Mouse (Mus musculus) heart, postnatal 0 days (tissue): Measurements from ENCODE around the gene Amd1. TPM values are rescaled to one million over a fixed set of nuclear protein-coding genes. Genes with fewer than 3 reads are reported as not detected.

Experiments used
- ATAC-seq: fragments of 200-750 bp; cut with Nextera tagmentation; 2 replicates; pipeline ENCODE4 v1.8.0; 2017; ENCODE audit warnings: low read depth, moderate number of reproducible peaks, moderate library complexity; ENCODE audit not compliant: insufficient read depth
- DNase-seq: peaks from one replicate; pipeline ENCODE4 v3.0.0-alpha.2; 2016; ENCODE audit warnings: low spot score
- H3K27ac ChIP-seq: fragments of 300-500 bp; sonication (generic); 2 replicates; pipeline ENCODE4 v1.5.1; 2014; ENCODE audit warnings: low read depth, mild to moderate bottlenecking
- H3K27me3 ChIP-seq: fragments of 300-500 bp; sonication (generic); 2 replicates; pipeline ENCODE4 v1.6.1; 2014; ENCODE audit warnings: low read length, mixed read lengths; ENCODE audit not compliant: control insufficient read depth, insufficient read depth
- H3K36me3 ChIP-seq: fragments of 300-500 bp; sonication (generic); replicated peaks from 2 replicates; pipeline ENCODE4 v1.6.1; 2014; ENCODE audit warnings: low read length, mixed read lengths; ENCODE audit not compliant: control insufficient read depth, insufficient read depth
- H3K4me1 ChIP-seq: fragments of 300-500 bp; sonication (generic); 2 replicates; pipeline ENCODE4 v1.6.1; 2014; ENCODE audit warnings: antibody characterized with exemption; ENCODE audit not compliant: control insufficient read depth, insufficient read depth
- H3K4me2 ChIP-seq: fragments of 300-500 bp; sonication (generic); 2 replicates; pipeline ENCODE4 v1.6.1; 2014; ENCODE audit warnings: low read depth, mild to moderate bottlenecking, low read length, moderate library complexity
- H3K4me3 ChIP-seq: fragments of 300-500 bp; sonication (generic); 2 replicates; pipeline ENCODE4 v1.5.1; 2014; ENCODE audit warnings: low read depth, low read length
- H3K9ac ChIP-seq: fragments of 300-500 bp; sonication (generic); replicated peaks from 2 replicates; pipeline ENCODE4 v1.6.1; 2014; ENCODE audit warnings: low read depth, low read length, mixed read lengths
- H3K9me3 ChIP-seq: fragments of 300-500 bp; sonication (generic); replicated peaks from 2 replicates; pipeline ENCODE4 v1.6.1; 2016; ENCODE audit warnings: low read length; ENCODE audit not compliant: control insufficient read depth
- CTCF ChIP-seq: IDR thresholded peaks from 2 replicates; pipeline ENCODE4 v1.5.1; 2016; ENCODE audit warnings: antibody characterized with exemption, control low read depth, low read depth
- EP300 ChIP-seq: IDR thresholded peaks from 2 replicates; pipeline ENCODE4 v1.6.1; 2016; ENCODE audit warnings: antibody characterized with exemption, low read depth
- WGBS: fragments of 180-500 bp; shearing (Covaris S2); extraction: QIAGEN DNeasy Blood & Tissue Kit; methylation state at CpG from one replicate; pipeline ENCODE4 v1.1.7; 2014; 5-methylcytosine and 5-hydroxymethylcytosine counted together
- polyA plus RNA-seq: library from polyadenylated mRNA; unstranded; fragments of >200 nt; fragmentation: Nextera tagmentation; extraction: Ambion mirVana; gene quantifications from 2 replicates; pipeline ENCODE4 v1.2.1, GENCODE M21; 2015
- total RNA-seq: library from RNA; depleted of rRNA; stranded (reverse); fragments of >200 nt; gene quantifications from 2 replicates; pipeline ENCODE4 v1.2.3, GENCODE M21; 2014; ENCODE audit warnings: low replicate concordance

Amd1 gene
- total and polyA plus RNA-seq, 2 experiments from 2014 or later, result 25.8 to 48.5 TPM

GRCm38 (mm10) chr10:40348566-40349536 lies 46.9 kb upstream of the Amd1 start:
- Histone ChIP-seq H3K36me3 (no peaks in the 10 kb centered on the region), H3K27ac (peak overlapping the region; percentile 97), H3K9ac (peak overlapping the region; percentile 91), H3K9me3 (no peaks in the 10 kb centered on the region), H3K4me3 (peak overlapping the region; percentile 90), H3K4me1 (no peaks in the 10 kb centered on the region), H3K27me3 (no peaks in the 10 kb centered on the region), H3K4me2 (peak overlapping the region; percentile 72)
- DNase-seq (peak; percentile 100), ATAC-seq (peak; percentile 98)
- no peak for TF ChIP-seq CTCF
- no peak for TF ChIP-seq EP300
- WGBS, result under 1% methylated on average over 76 of the region's 76 CpGs

GRCm38 (mm10) chr10:40347461-40347954 lies 45.5 kb upstream of the Amd1 start:
- Histone ChIP-seq H3K4me1 (no peaks in the 10 kb centered on the region), H3K27ac (peak overlapping the region; percentile 97; the same call in 1 of the 2 replicates), H3K4me2 (peak overlapping the region; percentile 72; the same call in 1 of the 2 replicates), H3K36me3 (no peaks in the 10 kb centered on the region), H3K9me3 (no peaks in the 10 kb centered on the region), H3K27me3 (no peaks in the 10 kb centered on the region), H3K9ac (no peak overlapping the region), H3K4me3 (no peak overlapping the region)
- no peak for TF ChIP-seq CTCF
- no peak for TF ChIP-seq EP300
- WGBS, result 64% methylated on average over 9 of the region's 9 CpGs
- DNase-seq, result no peak
- ATAC-seq, result no peak

- H3K27ac ChIP-seq, result no peak overlapping the region
- 67% methylated on average over 3 of the region's 3 CpGs for WGBS
These were observed 44.9 kb upstream of the Amd1 start for GRCm38 (mm10) chr10:40346776-40347403.

GRCm38 (mm10) chr10:40342036-40342435 lies 40.0 kb upstream of the Amd1 start:
- Histone ChIP-seq H3K9ac (no peak overlapping the region), H3K27ac (no peak overlapping the region), H3K27me3 (no peaks in the 10 kb centered on the region), H3K9me3 (no peaks in the 10 kb centered on the region), H3K4me3 (no peak overlapping the region), H3K4me2 (no peak overlapping the region), H3K36me3 (no peaks in the 10 kb centered on the region), H3K4me1 (no peaks in the 10 kb centered on the region)
- 48% methylated on average over 4 of the region's 4 CpGs for WGBS
- no peak for TF ChIP-seq CTCF
- no peak for TF ChIP-seq EP300
- ATAC-seq, result no peak
- no peak for DNase-seq

More at GRCm38 (mm10) chr10:40346776-40347403, 44.9 kb upstream of the Amd1 start:
- Histone ChIP-seq H3K27me3 (no peaks in the 10 kb centered on the region), H3K4me2 (no peak overlapping the region), H3K36me3 (no peaks in the 10 kb centered on the region), H3K4me1 (no peaks in the 10 kb centered on the region), H3K9ac (no peak overlapping the region), H3K4me3 (no peak overlapping the region), H3K9me3 (no peaks in the 10 kb centered on the region)
- DNase-seq, result no peak
- ATAC-seq, result no peak
- TF ChIP-seq CTCF (no peak), EP300 (no peak)

- Histone ChIP-seq H3K9me3 (no peaks in the 10 kb centered on the region), H3K9ac (no peak within 1 kb of the TSS), H3K27me3 (no peaks in the 10 kb centered on the region), H3K4me1 (no peaks in the 10 kb centered on the region), H3K36me3 (no peaks in the 10 kb centered on the region), H3K4me2 (no peak within 1 kb of the TSS), H3K27ac (no peak within 1 kb of the TSS), H3K4me3 (no peak within 1 kb of the TSS)
- no peak for DNase-seq
- ATAC-seq, result no peak
- no peak for TF ChIP-seq CTCF
- TF ChIP-seq EP300, result no peak
- 56% methylated on average over 13 of the region's 13 CpGs for WGBS
These were observed 37.5 kb upstream of the Amd1 start, which contains the start of gene Cdk19 for GRCm38 (mm10) chr10:40339351-40339964. Gene Cdk19, plus strand, starts transcription at chr10:40339564.
